Mouse (Mus musculus) liver, adult 2 months (tissue): ENCODE data around the gene Tdgf1. TPM values are rescaled to one million over a fixed set of nuclear protein-coding genes. Genes with fewer than 3 reads are reported as not detected.

Experiments
- DNase-seq: peaks from one replicate; pipeline ENCODE4 v3.0.0-alpha.2; 2011; ENCODE audit warnings: low read depth, low spot score; ENCODE audit errors: extremely low read depth
- H3K27ac ChIP-seq: fragments of 200-500 bp; replicated peaks from 2 replicates; pipeline ENCODE4 v1.5.1; 2012; ENCODE audit warnings: low read depth, mild to moderate bottlenecking, control low read depth, inconsistent platforms, low read length; ENCODE audit not compliant: insufficient read depth
- H3K27me3 ChIP-seq: fragments of 200-500 bp; 2 replicates; pipeline ENCODE4 v1.6.1; 2012; ENCODE audit warnings: mild to moderate bottlenecking, moderate library complexity, low read length, inconsistent platforms; ENCODE audit not compliant: control insufficient read depth, insufficient read depth
- H3K36me3 ChIP-seq: fragments of 200-500 bp; 2 replicates; pipeline ENCODE4 v1.6.1; 2012; ENCODE audit warnings: low read length, inconsistent platforms; ENCODE audit not compliant: control insufficient read depth, insufficient read depth
- H3K4me1 ChIP-seq: fragments of 200-500 bp; 2 replicates; pipeline ENCODE4 v1.6.1; 2011; ENCODE audit warnings: low read length; ENCODE audit not compliant: control insufficient read depth, insufficient read depth
- H3K4me3 ChIP-seq: fragments of 200-500 bp; 2 replicates; pipeline ENCODE4 v1.5.1; 2011; ENCODE audit warnings: low read depth, mild to moderate bottlenecking, control low read depth, low read length, moderate library complexity; ENCODE audit not compliant: insufficient read depth
- H3K79me2 ChIP-seq: fragments of 200-500 bp; 2 replicates; pipeline ENCODE4 v1.6.1; 2012; ENCODE audit warnings: inconsistent platforms, mild to moderate bottlenecking, low read length, moderate library complexity; ENCODE audit not compliant: control insufficient read depth, insufficient read depth
- H3K9ac ChIP-seq: fragments of 200-500 bp; 2 replicates; pipeline ENCODE4 v1.6.1; 2012; ENCODE audit warnings: low read depth, mild to moderate bottlenecking, control low read depth, inconsistent platforms, low read length
- CTCF ChIP-seq: fragments of 200-500 bp; IDR thresholded peaks from 2 replicates; pipeline ENCODE4 v1.5.1; 2011; ENCODE audit warnings: low read depth, low read length, control low read depth
- POLR2A ChIP-seq: fragments of 200-500 bp; IDR thresholded peaks from 2 replicates; pipeline ENCODE4 v1.6.1; 2011; ENCODE audit warnings: low read length, control low read depth; ENCODE audit not compliant: insufficient read depth; ENCODE audit errors: extremely low read depth
- WGBS: fragments of 180-500 bp; shearing (Covaris S2); methylation state at CpG from one replicate; pipeline ENCODE4 v1.1.7; 2018; 5-methylcytosine and 5-hydroxymethylcytosine counted together
- polyA plus RNA-seq: library from polyadenylated mRNA; depleted of rRNA; stranded (reverse); fragments of >200 nt; gene quantifications from 2 replicates; pipeline ENCODE4 v1.2.3, GENCODE M21; 2012
- total RNA-seq: library from RNA; depleted of rRNA; stranded (reverse); fragments of >200 nt; gene quantifications from 2 replicates; pipeline ENCODE4 v1.2.3, GENCODE M21; 2014

Tdgf1 gene
- total and polyA plus RNA-seq, 2 experiments = not detected

DNA sequence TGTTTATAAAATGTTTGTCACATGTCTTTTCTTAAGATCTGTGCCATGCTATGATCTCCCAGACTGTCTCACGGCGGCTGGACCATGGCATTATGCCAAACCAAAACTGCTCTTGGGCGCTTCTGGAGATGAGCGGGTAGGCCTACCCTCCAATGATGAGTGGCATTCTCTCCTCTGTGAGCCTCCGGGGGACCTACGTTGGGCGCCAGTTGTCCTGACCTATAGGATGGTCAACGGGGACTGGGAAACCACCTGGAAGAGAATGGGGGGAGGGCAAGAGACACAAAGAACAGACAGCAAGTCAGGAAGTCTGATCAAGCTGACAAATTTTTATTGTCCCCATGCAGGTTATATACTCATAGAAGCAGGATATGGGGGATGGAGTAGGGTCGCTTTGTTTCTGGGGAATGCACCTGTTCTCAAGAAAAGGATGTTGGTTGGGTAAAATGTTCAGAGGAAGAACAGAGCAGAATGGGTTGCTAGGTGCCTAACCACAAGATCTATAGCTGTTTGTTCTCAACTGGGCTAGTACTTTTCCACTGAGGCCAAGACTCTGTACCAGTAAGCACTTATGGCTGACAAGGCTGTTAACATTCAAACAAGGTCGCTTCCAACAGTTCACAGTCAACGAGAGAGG, 38.6 kb downstream of the Tdgf1 start:
- 94% methylated on average over 11 of the region's 11 CpGs for WGBS
- H3K27ac ChIP-seq = no peak overlapping the region
- no peak overlapping the region for H3K4me3 ChIP-seq
- no peak for TF ChIP-seq POLR2A
- H3K79me2 ChIP-seq = no peaks in the 10 kb centered on the region
- H3K27me3 ChIP-seq = no peaks in the 10 kb centered on the region
- H3K36me3 ChIP-seq = no peaks in the 10 kb centered on the region
- DNase-seq = no peak
- H3K4me1 ChIP-seq = no peaks in the 10 kb centered on the region
- no peak overlapping the region for H3K9ac ChIP-seq

DNA sequence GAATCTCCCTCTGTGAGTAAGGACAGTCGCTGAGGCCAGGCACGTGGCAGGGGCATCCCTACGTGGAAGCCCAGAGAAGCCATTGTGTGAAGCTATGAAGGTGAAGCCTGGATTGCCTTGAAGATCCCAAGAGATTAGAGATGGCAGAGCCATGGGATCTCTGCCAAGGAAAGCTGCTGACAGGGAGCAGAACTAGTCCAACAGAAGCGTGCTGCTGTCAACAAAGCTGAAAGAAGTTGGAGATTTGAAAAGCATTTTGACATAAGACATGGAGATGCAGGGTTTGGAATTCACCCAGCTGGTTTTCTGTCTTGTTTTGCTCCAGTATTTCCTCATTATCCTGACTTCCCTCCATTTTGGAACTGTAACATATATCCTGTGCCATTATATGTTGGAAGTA, 43.7 kb downstream of the Tdgf1 start:
- no peak for DNase-seq
- Histone ChIP-seq H3K27me3 (no peaks in the 10 kb centered on the region), H3K79me2 (no peaks in the 10 kb centered on the region)

DNA sequence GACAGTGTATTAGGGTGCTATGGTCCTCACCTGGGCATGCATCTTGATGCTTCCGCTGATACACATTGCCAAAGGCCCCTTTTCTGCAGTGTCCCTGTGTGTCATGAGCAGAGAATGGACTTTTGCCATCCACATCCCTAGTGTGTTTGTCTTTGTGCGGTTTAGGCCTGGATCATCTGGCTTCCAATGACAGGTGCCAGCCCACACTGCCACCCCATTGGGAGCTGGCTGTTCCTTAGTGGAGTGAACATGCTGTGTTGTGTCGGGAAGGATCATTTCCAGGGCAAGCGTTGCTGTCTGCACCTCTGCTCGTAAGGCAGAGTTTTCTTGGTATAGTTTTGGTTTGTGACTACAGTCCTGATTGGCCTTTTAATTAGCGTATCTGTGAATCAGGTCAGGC, 44.8 kb downstream of the Tdgf1 start:
- WGBS = 81% methylated on average over 6 of the region's 6 CpGs
- H3K36me3 ChIP-seq = peaks cover 4% of the 10 kb centered on the region; the same call in 1 of the 2 replicates
- no peak overlapping the region for H3K9ac ChIP-seq
- H3K79me2 ChIP-seq = no peaks in the 10 kb centered on the region
- no peaks in the 10 kb centered on the region for H3K4me1 ChIP-seq
- no peaks in the 10 kb centered on the region for H3K27me3 ChIP-seq
- TF ChIP-seq CTCF (no peak), POLR2A (no peak)
- no peak for DNase-seq
- no peak overlapping the region for H3K4me3 ChIP-seq
- no peak overlapping the region for H3K27ac ChIP-seq

More for the DNA sequence above, 43.7 kb downstream of the Tdgf1 start:
- H3K9ac ChIP-seq = no peak overlapping the region
- no peaks in the 10 kb centered on the region for H3K4me1 ChIP-seq
- no peak overlapping the region for H3K27ac ChIP-seq
- 80% methylated on average over 4 of the region's 4 CpGs for WGBS
- H3K4me3 ChIP-seq = no peak overlapping the region
- no peaks in the 10 kb centered on the region; the same call in 1 of the 2 replicates for H3K36me3 ChIP-seq
- TF ChIP-seq CTCF = no peak
- TF ChIP-seq POLR2A = no peak

DNA sequence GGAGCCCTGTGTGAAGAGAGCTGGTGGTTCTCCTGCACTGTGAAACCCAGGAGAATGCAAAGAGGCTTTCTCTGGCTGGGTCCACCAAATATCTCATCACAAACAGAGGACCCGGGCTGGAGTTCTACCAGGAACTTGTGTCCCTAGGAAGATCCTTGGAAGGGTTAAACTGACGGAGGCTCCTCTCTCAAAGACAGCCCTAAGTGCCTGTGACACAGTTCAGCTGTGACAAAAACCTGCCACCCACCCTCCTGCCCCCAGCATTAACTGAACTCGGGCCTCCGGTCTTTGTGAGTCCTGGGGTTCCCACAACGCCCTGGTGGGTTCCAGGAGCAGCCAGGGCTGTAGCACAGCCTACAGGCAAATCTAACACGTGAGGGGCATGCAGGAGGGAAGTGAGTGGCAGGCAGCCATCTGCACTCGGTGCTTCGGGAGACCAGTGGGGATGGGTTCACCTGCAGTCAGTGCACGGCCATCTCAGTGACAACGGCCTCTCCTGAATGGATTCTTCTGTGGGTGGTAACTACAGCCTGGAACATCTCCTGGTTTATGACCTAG, 46.4 kb downstream of the Tdgf1 start:
- no peak overlapping the region for H3K4me3 ChIP-seq
- no peak for DNase-seq
- H3K79me2 ChIP-seq = no peaks in the 10 kb centered on the region
- whole genome bisulfite sequencing = 84% methylated on average over 10 of the region's 10 CpGs
- no peaks in the 10 kb centered on the region for H3K4me1 ChIP-seq
- TF ChIP-seq POLR2A = no peak
- no peak for TF ChIP-seq CTCF
- no peak overlapping the region for H3K27ac ChIP-seq
- no peaks in the 10 kb centered on the region for H3K27me3 ChIP-seq
- peaks cover 6% of the 10 kb centered on the region; the same call in 1 of the 2 replicates for H3K36me3 ChIP-seq
- H3K9ac ChIP-seq = no peak overlapping the region

DNA sequence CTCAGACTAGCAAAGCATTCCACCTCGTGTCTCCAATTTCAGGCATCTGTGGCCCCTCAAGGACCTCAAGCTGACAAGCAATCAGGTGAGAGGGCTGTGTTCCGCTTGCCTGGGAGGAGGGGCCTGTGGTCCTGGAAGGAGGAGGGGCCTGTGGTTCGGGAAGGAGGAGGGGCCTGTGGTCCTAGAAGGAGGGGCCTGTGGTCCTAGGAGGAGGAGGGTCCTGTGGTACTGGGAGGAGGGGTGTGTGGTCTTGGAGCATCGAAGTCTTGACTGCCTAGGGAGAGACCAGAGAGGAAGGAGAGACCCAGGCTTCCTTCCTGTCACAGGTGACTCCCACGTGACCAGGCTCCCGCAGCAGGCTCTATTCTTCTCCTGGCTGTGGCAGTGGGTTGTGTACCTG, 49.4 kb downstream of the Tdgf1 start:
- peaks cover 14% of the 10 kb centered on the region; the same call in 1 of the 2 replicates for H3K36me3 ChIP-seq
- WGBS = 69% methylated on average over 6 of the region's 6 CpGs
- DNase-seq = no peak

DNA sequence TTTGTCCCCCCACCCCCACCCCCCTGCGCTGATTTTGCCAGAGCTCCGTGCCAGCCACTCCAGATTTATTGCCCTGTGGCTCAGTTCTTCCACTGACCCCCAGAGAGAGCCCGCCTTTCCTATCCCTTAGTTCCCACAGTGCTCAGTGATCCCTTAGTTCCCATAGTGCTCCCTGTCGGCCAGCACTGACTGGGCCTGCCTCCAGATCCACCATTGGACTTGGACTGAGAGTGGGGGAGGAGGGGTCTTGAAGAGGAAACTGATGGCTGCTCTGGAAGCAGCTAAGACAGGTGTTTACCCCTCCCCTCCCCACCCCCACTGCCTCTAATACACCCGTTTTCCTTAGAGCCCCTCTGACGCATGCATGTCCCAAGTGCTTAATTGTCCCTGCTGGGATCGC, 50.0 kb downstream of the Tdgf1 start:
- peaks cover 14% of the 10 kb centered on the region; the same call in 1 of the 2 replicates for H3K36me3 ChIP-seq
- 88% methylated on average over 7 of the region's 7 CpGs for WGBS
- no peak overlapping the region for H3K9ac ChIP-seq
- DNase-seq = no peak
- no peaks in the 10 kb centered on the region for H3K79me2 ChIP-seq
- no peak overlapping the region for H3K27ac ChIP-seq
- H3K4me1 ChIP-seq = no peaks in the 10 kb centered on the region
- no peak overlapping the region for H3K4me3 ChIP-seq
- TF ChIP-seq CTCF = no peak
- no peak for TF ChIP-seq POLR2A
- H3K27me3 ChIP-seq = no peaks in the 10 kb centered on the region

More for the DNA sequence above, 49.4 kb downstream of the Tdgf1 start:
- no peak for TF ChIP-seq CTCF
- no peak for TF ChIP-seq POLR2A
- H3K4me1 ChIP-seq = no peaks in the 10 kb centered on the region
- H3K27ac ChIP-seq = no peak overlapping the region
- H3K79me2 ChIP-seq = no peaks in the 10 kb centered on the region
- no peak overlapping the region for H3K4me3 ChIP-seq
- H3K27me3 ChIP-seq = no peaks in the 10 kb centered on the region
- H3K9ac ChIP-seq = no peak overlapping the region
